Mouse (Mus musculus): ENCODE data around the gene Fhl2.

DNA sequence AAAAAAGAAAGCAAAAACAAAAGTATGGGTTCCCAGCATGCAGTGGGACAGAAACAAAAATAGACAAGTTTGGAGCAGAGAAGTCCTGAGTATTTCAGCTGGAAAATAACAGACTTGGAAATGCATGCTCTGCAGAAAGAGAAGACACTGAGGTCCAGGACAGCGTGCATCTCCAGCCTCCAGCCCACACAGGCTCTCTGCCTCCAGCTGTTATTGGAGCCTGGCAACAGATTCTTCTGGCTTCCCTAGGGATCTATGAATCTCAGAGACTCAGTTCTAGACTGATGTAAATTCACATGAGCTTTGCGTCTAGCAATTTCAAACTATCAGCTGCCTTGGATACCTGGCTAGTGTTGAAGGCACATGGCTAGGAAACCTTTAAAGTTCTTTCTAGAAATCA is 48.2 kb upstream of the Fhl2 start:
- TF ChIP-seq CTCF (IDR thresholded peaks at IDR 0.05; ENCODE audit: extremely low read depth, insufficient read length, insufficient replicate concordance, low read depth, low read length) (no peak), POLR2A (IDR thresholded peaks at IDR 0.05; ENCODE audit: low read depth, low read length) (no peak)

Data from small intestine, adult 2 months (tissue).